Mouse (Mus musculus) gastrocnemius, postnatal 36 days (tissue): ENCODE measurements at regions not wholly inside any gene's neighbourhood (a gene's known extent, or its start where the extent isn't known, plus 50 kb on each side); places are given as distances from the start of the nearest gene placed in this dataset.
"Not testable (repeated sequence)": the region's sequence is repeated elsewhere in the genome, so short reads cannot be mapped to it uniquely, and the experiment has no call there.

Experiments
- DNase-seq, 2 experiments: peaks; one replicate each; pipeline ENCODE4 v3.0.0; 2022
- intact Hi-C: fragments of 180-260 bp; cut with DNase I; formaldehyde crosslinking; loops from one replicate; pipeline ENCODE4 v1.15.1; 2025

GRCm38 (mm10) chr2:39420696-39421095 lies 194.4 kb upstream of the Ppp6c start:
- intact Hi-C loops, result no loop called here

GRCm38 (mm10) chr2:39400336-39400735 lies 174.1 kb upstream of the Ppp6c start:
- intact Hi-C loops, result no loop called here
- DNase-seq, result no peak

More at GRCm38 (mm10) chr2:39420696-39421095, 194.4 kb upstream of the Ppp6c start:
- DNase-seq, result no peak

GRCm38 (mm10) chr2:39399523-39399922 lies 173.3 kb upstream of the Ppp6c start:
- DNase-seq, result no peak
- intact Hi-C loops, result no loop called here

GRCm38 (mm10) chr2:39394643-39395042 lies 168.4 kb upstream of the Ppp6c start:
- intact Hi-C loops, result no loop called here
- DNase-seq, result no peak

GRCm38 (mm10) chr2:39377264-39377663 lies 151.0 kb upstream of the Ppp6c start:
- intact Hi-C loops, result no loop called here
- no peak for DNase-seq

GRCm38 (mm10) chr2:39373068-39373779 lies 147.0 kb upstream of the Ppp6c start:
- DNase-seq, result peak; percentile 77 to 87
- intact Hi-C loops, result loop anchor here (5.0 kb wide), 1 partner anchor 101 kb away; no protein-coding TSS in a partner anchor

- DNase-seq, result no peak
- intact Hi-C loops, result no loop called here
Measured at GRCm38 (mm10) chr2:39344207-39344606, 118.0 kb upstream of the Ppp6c start.

- intact Hi-C loops, result no loop called here
- no peak for DNase-seq
Measured at GRCm38 (mm10) chr2:39340406-39340805, 114.2 kb upstream of the Ppp6c start.

GRCm38 (mm10) chr2:39338832-39339649 lies 112.8 kb upstream of the Ppp6c start:
- intact Hi-C loops, result no loop called here
- no peak for DNase-seq

- intact Hi-C loops, result no loop called here
Measured at GRCm38 (mm10) chr2:39337524-39337923, 111.3 kb upstream of the Ppp6c start.

GRCm38 (mm10) chr2:39325715-39326493 lies 99.7 kb upstream of the Ppp6c start:
- DNase-seq, result no peak

More at GRCm38 (mm10) chr2:39337524-39337923, 111.3 kb upstream of the Ppp6c start:
- DNase-seq, result no peak

GRCm38 (mm10) chr2:39325122-39325521 lies 98.9 kb upstream of the Ppp6c start:
- intact Hi-C loops, DNase-seq: not testable (repeated sequence)

More at GRCm38 (mm10) chr2:39325715-39326493, 99.7 kb upstream of the Ppp6c start:
- intact Hi-C loops, result no loop called here

- no peak for DNase-seq
- intact Hi-C loops, result no loop called here
Measured at GRCm38 (mm10) chr2:39299798-39300382, 73.6 kb upstream of the Ppp6c start.

GRCm38 (mm10) chr2:39299290-39299689 lies 73.0 kb upstream of the Ppp6c start:
- DNase-seq, result no peak
- intact Hi-C loops, result no loop called here

GRCm38 (mm10) chr2:39295435-39295834 lies 69.2 kb upstream of the Ppp6c start:
- DNase-seq, result no peak
- intact Hi-C loops, result no loop called here

- intact Hi-C loops, result no loop called here
- DNase-seq, result no peak
Measured at GRCm38 (mm10) chr2:39278218-39278617, 52.0 kb upstream of the Ppp6c start.
